Mouse (Mus musculus): ENCODE results near the gene Klhl18.

DNA sequence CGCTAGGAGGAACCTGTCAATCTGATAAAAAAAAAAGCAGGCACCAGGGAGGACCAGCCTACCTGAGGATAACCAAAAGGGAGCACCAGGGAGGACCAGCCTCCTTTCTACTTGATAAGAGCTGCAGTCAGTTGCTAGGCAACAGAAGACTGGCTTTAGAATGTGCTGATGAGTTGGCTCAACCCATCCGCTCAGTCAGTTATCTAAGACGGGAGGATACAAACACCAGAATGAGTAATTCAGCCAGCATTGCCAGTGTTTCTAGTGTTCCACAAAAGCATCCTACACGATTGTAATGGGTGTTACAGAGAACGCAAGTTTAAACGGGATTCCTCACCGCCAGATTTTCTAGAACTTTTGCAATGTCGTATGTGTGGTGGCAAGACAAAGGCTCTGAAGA, 45.3 kb downstream of the Klhl18 start:
- no peak for TF ChIP-seq POLR2A (IDR thresholded peaks at IDR 0.05; ENCODE audit: low read depth, low read length)
- no peak for TF ChIP-seq CTCF (IDR thresholded peaks at IDR 0.05; ENCODE audit: extremely low read depth, insufficient read depth, insufficient read length, insufficient replicate concordance)

Measured in spleen, adult 2 months (tissue).